Mouse (Mus musculus): ENCODE measurements at regions not wholly inside any gene's neighbourhood (a gene's known extent, or its start where the extent isn't known, plus 50 kb on each side); places are given as distances from the start of the nearest gene placed in this dataset.

- no peak for DNase-seq
- Histone ChIP-seq H3K27ac (ENCODE audit: control insufficient read depth, insufficient read depth, low read length) (no peak overlapping the region), H3K27me3 (ENCODE audit: control insufficient read depth, insufficient read depth, low read length) (no peaks in the 10 kb centered on the region), H3K4me3 (ENCODE audit: control insufficient read depth, insufficient read depth, low read length) (no peak overlapping the region), H3K36me3 (ENCODE audit: control insufficient read depth, insufficient read depth, low read length) (no peaks in the 10 kb centered on the region), H3K4me1 (replicated peaks; ENCODE audit: control insufficient read depth, insufficient read depth, low read length) (no peaks in the 10 kb centered on the region)
- TF ChIP-seq CTCF (IDR thresholded peaks at IDR 0.05; ENCODE audit: borderline replicate concordance, control insufficient read depth, extremely low read depth, insufficient read depth, low read length, poor library complexity) (no peak), POLR2A (IDR thresholded peaks at IDR 0.05; ENCODE audit: control insufficient read depth, extremely low read depth, insufficient read depth, low read length, poor library complexity) (no peak)
- 69% methylated on average over 1 of the region's 1 CpGs for WGBS
These were observed 65.8 kb downstream of the Smim10l1 start for GRCm38 (mm10) chr6:133170548-133170947.

DNA sequence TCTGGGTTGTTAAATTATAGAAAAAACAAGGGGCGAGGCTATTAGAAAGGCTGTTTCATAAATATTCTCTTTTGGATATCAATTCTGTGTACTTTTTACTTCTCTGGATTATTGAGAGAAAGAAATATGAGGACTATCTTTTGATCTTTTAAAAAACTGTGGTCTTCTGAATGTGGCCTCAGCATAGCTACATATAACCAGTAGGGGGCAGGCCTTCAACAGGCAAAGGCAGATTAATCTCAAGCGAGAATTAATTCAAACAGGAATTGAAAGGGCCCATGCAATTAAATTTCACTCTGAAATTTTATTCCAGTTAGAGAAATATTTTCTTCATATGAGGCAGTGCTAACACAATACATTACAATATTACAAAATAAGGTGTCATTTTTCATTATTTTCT lies 66.6 kb downstream of the Smim10l1 start:
- H3K4me1 ChIP-seq (replicated peaks; ENCODE audit: control insufficient read depth, insufficient read depth, low read length): no peaks in the 10 kb centered on the region
- WGBS: 59% methylated on average over 2 of the region's 2 CpGs
- no peaks in the 10 kb centered on the region for H3K27me3 ChIP-seq (ENCODE audit: control insufficient read depth, insufficient read depth, low read length)
- H3K27ac ChIP-seq (ENCODE audit: control insufficient read depth, insufficient read depth, low read length): no peak overlapping the region
- no peak for DNase-seq
- no peaks in the 10 kb centered on the region for H3K36me3 ChIP-seq (ENCODE audit: control insufficient read depth, insufficient read depth, low read length)
- no peak overlapping the region for H3K4me3 ChIP-seq (ENCODE audit: control insufficient read depth, insufficient read depth, low read length)
- TF ChIP-seq POLR2A (IDR thresholded peaks at IDR 0.05; ENCODE audit: control insufficient read depth, extremely low read depth, insufficient read depth, low read length, poor library complexity) (no peak), CTCF (IDR thresholded peaks at IDR 0.05; ENCODE audit: borderline replicate concordance, control insufficient read depth, extremely low read depth, insufficient read depth, low read length, poor library complexity) (no peak)

GRCm38 (mm10) chr6:133206173-133206572 lies 85.8 kb upstream of the 5530400C23Rik start:
- TF ChIP-seq CTCF (IDR thresholded peaks at IDR 0.05; ENCODE audit: borderline replicate concordance, control insufficient read depth, extremely low read depth, insufficient read depth, low read length, poor library complexity): no peak
- no peak for TF ChIP-seq POLR2A (IDR thresholded peaks at IDR 0.05; ENCODE audit: control insufficient read depth, extremely low read depth, insufficient read depth, low read length, poor library complexity)
- H3K4me3 ChIP-seq (ENCODE audit: control insufficient read depth, insufficient read depth, low read length): no peak overlapping the region
- 10% methylated on average over 3 of the region's 3 CpGs for WGBS
- H3K36me3 ChIP-seq (ENCODE audit: control insufficient read depth, insufficient read depth, low read length): no peaks in the 10 kb centered on the region
- H3K27me3 ChIP-seq (ENCODE audit: control insufficient read depth, insufficient read depth, low read length): no peaks in the 10 kb centered on the region
- no peak overlapping the region for H3K27ac ChIP-seq (ENCODE audit: control insufficient read depth, insufficient read depth, low read length)
- no peaks in the 10 kb centered on the region for H3K4me1 ChIP-seq (replicated peaks; ENCODE audit: control insufficient read depth, insufficient read depth, low read length)
- peak; percentile 27 for DNase-seq
